Mouse (Mus musculus) lung, adult 10 weeks (tissue): ENCODE results near the gene Sec14l3. TPM values are rescaled to one million over a fixed set of nuclear protein-coding genes. Genes with fewer than 3 reads are reported as not detected.

Source experiments
- polyA plus RNA-seq: library from polyadenylated mRNA; stranded (reverse); fragments of 350-450 nt; fragmentation: Illumina TruSeq; extraction: RNeasy Lipid Tissue Mini Kit (QIAGEN cat#74804); gene quantifications from one replicate; pipeline ENCODE4 v1.2.3, GENCODE M21; 2014; ENCODE audit warnings: low read depth, low replicate concordance; ENCODE audit not compliant: insufficient read depth

Sec14l3 gene
- 340 TPM for polyA plus RNA-seq

GRCm38 (mm10) chr11:4064627-4065122, at the start of gene Sec14l3:
Gene Sec14l3 (plus strand): TSS chr11:4064841.

GRCm38 (mm10) chr11:4031126-4031941, 33.3 kb upstream of the Sec14l3 start, which contains the start of gene Sec14l4:
Gene Sec14l4 (plus strand): TSS chr11:4031462.

GRCm38 (mm10) chr11:4095171-4096053, 30.8 kb downstream of the Sec14l3 start, which contains the start of gene Mtfp1:
Gene Mtfp1 (minus strand): TSS chr11:4095445.

GRCm38 (mm10) chr11:4122742-4123579, 58.3 kb downstream of the Sec14l3 start, which contains the start of gene Sec14l2:
Gene Sec14l2 (minus strand): TSS chr11:4123415.

Other genes with a start within 250 kb of the Sec14l3 start
- gene Osbp2, start 200.9 kb upstream of the Sec14l3 start, polyA plus RNA-seq = 1.1 TPM
- gene 4921536K21Rik, start 169.7 kb upstream of the Sec14l3 start, polyA plus RNA-seq = 0.45 TPM
- gene Dusp18, start 169.6 kb upstream of the Sec14l3 start, polyA plus RNA-seq = 5.1 TPM
- gene Slc35e4, start 150.2 kb upstream of the Sec14l3 start, polyA plus RNA-seq = 12.5 TPM
- gene Tcn2, start 132.7 kb upstream of the Sec14l3 start, polyA plus RNA-seq = 145 TPM
- gene Pes1, start 100.9 kb upstream of the Sec14l3 start, polyA plus RNA-seq = 27.9 TPM
- gene 4930556J24Rik, start 88.1 kb upstream of the Sec14l3 start, polyA plus RNA-seq = not detected
- gene Gal3st1, start 81.2 kb upstream of the Sec14l3 start, polyA plus RNA-seq = 6.6 TPM
- 21.4 TPM for gene Sec14l4, start 33.4 kb upstream of the Sec14l3 start, polyA plus RNA-seq
- 9.5 TPM for gene Mtfp1, start 30.6 kb downstream of the Sec14l3 start, polyA plus RNA-seq
- 10.4 TPM for gene Sec14l2, start 58.6 kb downstream of the Sec14l3 start, polyA plus RNA-seq
- gene Rnf215, start 70.4 kb downstream of the Sec14l3 start, polyA plus RNA-seq = 33.5 TPM
- 9.7 TPM for gene Ccdc157, start 95.5 kb downstream of the Sec14l3 start, polyA plus RNA-seq
- 12.0 TPM for gene Sf3a1, start 95.5 kb downstream of the Sec14l3 start, polyA plus RNA-seq
- gene Tbc1d10a, start 121.9 kb downstream of the Sec14l3 start, polyA plus RNA-seq = 31.0 TPM
- 9.7 TPM for gene Castor1, start 153.4 kb downstream of the Sec14l3 start, polyA plus RNA-seq
- gene Osm, start 171.6 kb downstream of the Sec14l3 start, polyA plus RNA-seq = 1.0 TPM
- 1.4 TPM for gene Lif, start 192.7 kb downstream of the Sec14l3 start, polyA plus RNA-seq